Mouse (Mus musculus) stomach, postnatal 0 days (tissue): ENCODE results near the gene Gzmg.
A peak's percentile ranks its signal among the peaks of the same experiment; 100 is the strongest.

ENCODE experiments used
- CTCF ChIP-seq: IDR thresholded peaks from 2 replicates; pipeline ENCODE4 v1.5.1; 2016; ENCODE audit warnings: antibody characterized with exemption, low read depth, mild to moderate bottlenecking, moderate library complexity
- EP300 ChIP-seq: optimal IDR thresholded peaks from 2 replicates; pipeline ENCODE3; 2016; ENCODE audit warnings: antibody characterized with exemption

- TF ChIP-seq EP300 (no peak), CTCF (peak; percentile 52)
These were observed 31.0 kb downstream of the Gzmg start for GRCm38 (mm10) chr14:56128341-56128740.
